Mouse (Mus musculus) lung, embryonic 14.5 days (tissue): Measurements from ENCODE around the gene Tle4. TPM values are rescaled to one million over a fixed set of nuclear protein-coding genes. Genes with fewer than 3 reads are reported as not detected.

Experiments
- ATAC-seq: fragments of 200-750 bp; cut with Nextera tagmentation; 2 replicates; pipeline ENCODE4 v1.8.0; 2017; ENCODE audit warnings: mild to moderate bottlenecking, moderate TSS enrichment, moderate library complexity; ENCODE audit not compliant: insufficient read depth
- DNase-seq: peaks from one replicate; pipeline ENCODE4 v3.0.0-alpha.2; 2015
- H3K27ac ChIP-seq: fragments of 300-500 bp; sonication (generic); 2 replicates; pipeline ENCODE4 v1.5.1; 2014; ENCODE audit warnings: low read depth, mild to moderate bottlenecking, moderate library complexity
- H3K27me3 ChIP-seq: fragments of 300-500 bp; sonication (generic); 2 replicates; pipeline ENCODE4 v1.6.1; 2014; ENCODE audit warnings: low read length, control low read depth; ENCODE audit not compliant: insufficient read depth
- H3K36me3 ChIP-seq: fragments of 300-500 bp; sonication (generic); 2 replicates; pipeline ENCODE4 v1.6.1; 2014; ENCODE audit warnings: control low read depth; ENCODE audit not compliant: insufficient read depth
- H3K4me1 ChIP-seq: fragments of 300-500 bp; sonication (generic); 2 replicates; pipeline ENCODE4 v1.6.1; 2014; ENCODE audit warnings: antibody characterized with exemption, control low read depth; ENCODE audit not compliant: insufficient read depth
- H3K4me2 ChIP-seq: fragments of 300-500 bp; sonication (generic); 2 replicates; pipeline ENCODE4 v1.6.1; 2014; ENCODE audit warnings: mild to moderate bottlenecking
- H3K4me3 ChIP-seq: fragments of 300-500 bp; sonication (generic); 2 replicates; pipeline ENCODE4 v1.5.1; 2014; ENCODE audit warnings: low read depth, low read length
- H3K9ac ChIP-seq: fragments of 300-500 bp; sonication (generic); 2 replicates; pipeline ENCODE4 v1.6.1; 2014
- H3K9me3 ChIP-seq: fragments of 300-500 bp; sonication (generic); 2 replicates; pipeline ENCODE4 v1.6.1; 2016; ENCODE audit warnings: low read depth, low read length, control low read depth
- CTCF ChIP-seq: IDR thresholded peaks from 2 replicates; pipeline ENCODE4 v1.5.1; 2016; ENCODE audit warnings: antibody characterized with exemption, low read depth
- WGBS: fragments of 180-500 bp; shearing (Covaris S2); extraction: QIAGEN DNeasy Blood & Tissue Kit; methylation state at CpG from one replicate; pipeline ENCODE4 v1.1.7; 2014; 5-methylcytosine and 5-hydroxymethylcytosine counted together
- polyA plus RNA-seq: library from polyadenylated mRNA; unstranded; fragments of >200 nt; fragmentation: Nextera tagmentation; extraction: Ambion mirVana; gene quantifications from 2 replicates; pipeline ENCODE4 v1.2.1, GENCODE M21; 2014

Tle4 gene
- polyA plus RNA-seq, 1 experiment from 2014 or later: 16.9 TPM

DNA sequence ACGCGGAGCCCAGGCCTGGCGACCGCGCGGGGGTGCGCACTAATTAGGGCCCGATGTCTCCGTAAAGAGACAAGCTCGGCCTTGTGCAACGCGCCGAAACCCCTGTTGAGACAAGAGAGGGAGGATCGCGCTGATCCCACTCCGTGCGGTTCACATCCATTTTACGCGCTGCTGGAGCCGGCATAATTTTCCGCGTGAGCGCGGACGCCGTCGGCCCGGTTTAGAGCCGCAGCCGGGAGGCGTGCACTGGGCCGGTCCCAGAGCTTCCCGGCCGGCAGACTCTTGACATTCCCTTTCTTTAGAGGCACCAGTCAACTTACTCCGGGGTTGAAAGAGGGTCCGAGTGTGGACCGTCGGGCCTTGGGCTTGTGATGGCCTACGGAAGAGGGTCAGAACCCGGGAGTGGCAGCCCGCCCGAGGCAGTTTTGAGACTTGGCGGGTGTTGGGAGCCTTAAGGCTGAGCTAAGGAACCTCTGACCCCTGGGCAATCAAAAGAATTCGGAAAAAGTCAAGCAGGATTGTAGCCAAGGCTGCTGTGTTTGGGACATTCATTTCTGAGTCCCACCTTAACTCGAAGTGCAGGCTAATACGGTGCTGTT, 938 bp upstream of the Tle4 start:
- TF ChIP-seq CTCF: no peak
- no peaks in the 10 kb centered on the region for H3K27me3 ChIP-seq
- DNase-seq: no peak
- H3K27ac ChIP-seq: peak overlapping the region; percentile 73
- peak; percentile 33 for ATAC-seq
- no peaks in the 10 kb centered on the region for H3K9me3 ChIP-seq
- H3K36me3 ChIP-seq: no peaks in the 10 kb centered on the region
- H3K4me2 ChIP-seq: peak overlapping the region; percentile 83
- peaks cover 4% of the 10 kb centered on the region; the same call in 1 of the 2 replicates for H3K4me1 ChIP-seq
- under 1% methylated on average over 46 of the region's 46 CpGs for WGBS
- H3K9ac ChIP-seq: peak overlapping the region; percentile 56
- H3K4me3 ChIP-seq: peak overlapping the region; percentile 55

DNA sequence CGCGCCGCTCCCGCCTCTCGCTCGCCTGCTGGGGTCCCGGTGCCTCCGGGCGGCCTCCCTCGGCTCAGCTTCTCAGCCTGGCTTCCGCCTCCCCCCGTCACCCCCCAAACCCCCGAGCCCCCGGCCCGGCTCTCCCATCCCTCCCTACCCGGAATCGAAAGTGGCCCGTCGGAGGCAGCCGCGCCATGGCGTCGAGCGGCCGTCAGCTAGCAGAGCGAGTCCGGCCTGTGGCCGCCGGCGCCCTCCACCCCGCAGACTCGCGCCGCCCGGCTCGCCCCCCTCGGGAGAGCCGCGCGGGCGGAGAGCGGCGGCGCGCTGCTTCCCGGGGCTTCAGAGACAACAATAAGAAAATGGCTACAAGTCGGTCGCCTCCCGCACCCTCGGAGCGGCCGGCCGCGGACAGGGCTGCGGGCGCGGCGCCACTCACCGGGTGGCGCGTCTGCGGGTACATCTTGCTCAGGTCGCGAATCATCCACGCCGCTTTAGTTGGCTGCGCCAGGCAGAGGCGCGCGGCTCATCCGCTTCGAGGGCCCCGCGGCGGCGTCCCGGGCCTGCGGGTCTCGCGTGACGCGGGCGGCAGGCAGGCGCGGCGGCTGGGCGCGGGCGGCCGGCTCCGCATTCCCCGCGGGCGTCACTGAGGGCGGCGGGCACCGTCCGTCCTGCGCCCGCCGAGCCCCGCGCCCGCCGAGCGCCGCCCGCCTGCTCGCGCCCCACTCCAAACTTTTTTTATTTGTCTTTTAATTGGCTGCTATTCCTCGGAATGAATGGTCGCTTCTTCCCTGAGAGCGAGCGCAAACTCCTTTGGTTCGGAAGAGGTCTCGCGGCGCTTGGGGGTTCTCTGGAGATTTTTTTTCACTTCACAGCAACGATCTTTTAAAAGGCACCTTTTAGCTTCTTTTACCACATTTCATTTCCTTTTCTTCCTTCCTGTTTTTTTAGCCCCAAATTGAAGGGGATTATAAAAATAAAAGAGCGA, 622 bp downstream of the Tle4 start:
- H3K4me2 ChIP-seq: peak overlapping the region; percentile 78
- TF ChIP-seq CTCF: no peak
- peaks cover 4% of the 10 kb centered on the region; the same call in 1 of the 2 replicates for H3K4me1 ChIP-seq
- under 1% methylated on average over 107 of the region's 120 CpGs for WGBS
- peak; percentile 10 for ATAC-seq
- H3K27me3 ChIP-seq: no peaks in the 10 kb centered on the region
- H3K36me3 ChIP-seq: 0 out of 2 replicates have a peak, but pooled peaks cover 4% of the 10 kb centered on the region
- peak overlapping the region; percentile 89 for H3K4me3 ChIP-seq
- DNase-seq: peak; percentile 75
- no peaks in the 10 kb centered on the region for H3K9me3 ChIP-seq
- H3K27ac ChIP-seq: peak overlapping the region; percentile 98
- H3K9ac ChIP-seq: peak overlapping the region; percentile 95

- Histone ChIP-seq H3K36me3 (peaks cover 9% of the 10 kb centered on the region; the same call in 1 of the 2 replicates), H3K27ac (peak overlapping the region; percentile 98), H3K9ac (peak overlapping the region; percentile 95), H3K4me1 (peaks cover 4% of the 10 kb centered on the region; the same call in 1 of the 2 replicates), H3K4me3 (peak overlapping the region; percentile 89), H3K9me3 (no peaks in the 10 kb centered on the region), H3K27me3 (no peaks in the 10 kb centered on the region), H3K4me2 (peak overlapping the region; percentile 78)
- WGBS: 1% methylated on average over 12 of the region's 12 CpGs
- peak; percentile 31 for DNase-seq
- TF ChIP-seq CTCF: no peak
- ATAC-seq: no peak
Observed at GRCm38 (mm10) chr19:14596358-14596940, 1.4 kb downstream of the Tle4 start.

- WGBS: 27% methylated on average over 11 of the region's 11 CpGs
- peak; percentile 40 for DNase-seq
- Histone ChIP-seq H3K4me2 (peak overlapping the region; percentile 78), H3K9me3 (no peaks in the 10 kb centered on the region), H3K36me3 (peaks cover 9% of the 10 kb centered on the region; the same call in 1 of the 2 replicates), H3K27ac (no peak overlapping the region), H3K27me3 (no peaks in the 10 kb centered on the region), H3K4me3 (peak overlapping the region; percentile 89), H3K4me1 (no peaks in the 10 kb centered on the region; the same call in 1 of the 2 replicates), H3K9ac (no peak overlapping the region)
- no peak for TF ChIP-seq CTCF
- no peak for ATAC-seq
Observed at GRCm38 (mm10) chr19:14595390-14595997, 2.4 kb downstream of the Tle4 start.

- Histone ChIP-seq H3K9ac (no peak overlapping the region), H3K4me2 (peak overlapping the region; percentile 78), H3K27me3 (no peaks in the 10 kb centered on the region), H3K27ac (no peak overlapping the region), H3K4me1 (no peaks in the 10 kb centered on the region; the same call in 1 of the 2 replicates), H3K9me3 (no peaks in the 10 kb centered on the region), H3K36me3 (peaks cover 13% of the 10 kb centered on the region; the same call in 1 of the 2 replicates), H3K4me3 (no peak overlapping the region)
- no peak for TF ChIP-seq CTCF
- ATAC-seq: no peak
- peak; percentile 3 for DNase-seq
- WGBS: 72% methylated on average over 3 of the region's 3 CpGs
Observed at GRCm38 (mm10) chr19:14594537-14594936, 3.3 kb downstream of the Tle4 start.

- Histone ChIP-seq H3K27me3 (no peaks in the 10 kb centered on the region), H3K9me3 (no peaks in the 10 kb centered on the region), H3K9ac (no peak overlapping the region), H3K4me3 (no peak overlapping the region), H3K36me3 (peaks cover 13% of the 10 kb centered on the region; the same call in 1 of the 2 replicates), H3K4me2 (no peak overlapping the region), H3K4me1 (peaks cover 3% of the 10 kb centered on the region), H3K27ac (no peak overlapping the region)
- TF ChIP-seq CTCF: no peak
- no peak for ATAC-seq
- DNase-seq: no peak
- WGBS: 82% methylated on average over 10 of the region's 10 CpGs
Observed at GRCm38 (mm10) chr19:14591809-14592535, 5.9 kb downstream of the Tle4 start.
